Mouse (Mus musculus) intestine, postnatal 0 days (tissue): Measurements from ENCODE around the gene 9330182O14Rik. TPM values are rescaled to one million over a fixed set of nuclear protein-coding genes. Genes with fewer than 3 reads are reported as not detected.

Experiments
- ATAC-seq: fragments of 200-750 bp; cut with Nextera tagmentation; 2 replicates; pipeline ENCODE4 v1.8.0; 2017; ENCODE audit warnings: mild to moderate bottlenecking, moderate TSS enrichment, moderate library complexity
- H3K27ac ChIP-seq: fragments of 300-500 bp; sonication (generic); 2 replicates; pipeline ENCODE4 v1.5.1; 2014; ENCODE audit warnings: mild to moderate bottlenecking, low read depth, low read length, moderate library complexity
- H3K27me3 ChIP-seq: fragments of 300-500 bp; sonication (generic); replicated peaks from 2 replicates; pipeline ENCODE4 v1.6.1; 2014; ENCODE audit warnings: low read length, mixed read lengths; ENCODE audit not compliant: control insufficient read depth, insufficient read depth
- H3K36me3 ChIP-seq: fragments of 300-500 bp; sonication (generic); 2 replicates; pipeline ENCODE4 v1.6.1; 2014; ENCODE audit warnings: mild to moderate bottlenecking, moderate library complexity; ENCODE audit not compliant: control insufficient read depth, insufficient read depth
- H3K4me1 ChIP-seq: fragments of 300-500 bp; sonication (generic); replicated peaks from 2 replicates; pipeline ENCODE4 v1.6.1; 2014; ENCODE audit warnings: antibody characterized with exemption, low read length, mixed read lengths; ENCODE audit not compliant: control insufficient read depth, insufficient read depth
- H3K4me2 ChIP-seq: fragments of 300-500 bp; sonication (generic); replicated peaks from 2 replicates; pipeline ENCODE4 v1.6.1; 2014; ENCODE audit warnings: low read depth, mild to moderate bottlenecking, moderate library complexity
- H3K4me3 ChIP-seq: fragments of 300-500 bp; sonication (generic); 2 replicates; pipeline ENCODE4 v1.5.1; 2014; ENCODE audit warnings: low read depth, low read length
- H3K9ac ChIP-seq: fragments of 300-500 bp; sonication (generic); 2 replicates; pipeline ENCODE4 v1.6.1; 2014; ENCODE audit warnings: mild to moderate bottlenecking, low read depth, low read length
- H3K9me3 ChIP-seq: fragments of 300-500 bp; sonication (generic); 2 replicates; pipeline ENCODE4 v1.6.1; 2016; ENCODE audit warnings: mixed run types; ENCODE audit not compliant: control insufficient read depth
- CTCF ChIP-seq: sonication (generic); IDR thresholded peaks from 2 replicates; pipeline ENCODE4 v1.5.1; 2016; ENCODE audit warnings: low read depth, mild to moderate bottlenecking, control low read depth, antibody characterized with exemption, moderate library complexity
- WGBS: fragments of 180-500 bp; shearing (Covaris S2); extraction: QIAGEN DNeasy Blood & Tissue Kit; methylation state at CpG from one replicate; pipeline ENCODE4 v1.1.7; 2014; 5-methylcytosine and 5-hydroxymethylcytosine counted together
- polyA plus RNA-seq: library from polyadenylated mRNA; unstranded; fragments of >200 nt; fragmentation: Nextera tagmentation; extraction: Ambion mirVana; gene quantifications from 2 replicates; pipeline ENCODE4 v1.2.1, GENCODE M21; 2015

9330182O14Rik gene
- polyA plus RNA-seq, result not detected in 2 replicates

DNA sequence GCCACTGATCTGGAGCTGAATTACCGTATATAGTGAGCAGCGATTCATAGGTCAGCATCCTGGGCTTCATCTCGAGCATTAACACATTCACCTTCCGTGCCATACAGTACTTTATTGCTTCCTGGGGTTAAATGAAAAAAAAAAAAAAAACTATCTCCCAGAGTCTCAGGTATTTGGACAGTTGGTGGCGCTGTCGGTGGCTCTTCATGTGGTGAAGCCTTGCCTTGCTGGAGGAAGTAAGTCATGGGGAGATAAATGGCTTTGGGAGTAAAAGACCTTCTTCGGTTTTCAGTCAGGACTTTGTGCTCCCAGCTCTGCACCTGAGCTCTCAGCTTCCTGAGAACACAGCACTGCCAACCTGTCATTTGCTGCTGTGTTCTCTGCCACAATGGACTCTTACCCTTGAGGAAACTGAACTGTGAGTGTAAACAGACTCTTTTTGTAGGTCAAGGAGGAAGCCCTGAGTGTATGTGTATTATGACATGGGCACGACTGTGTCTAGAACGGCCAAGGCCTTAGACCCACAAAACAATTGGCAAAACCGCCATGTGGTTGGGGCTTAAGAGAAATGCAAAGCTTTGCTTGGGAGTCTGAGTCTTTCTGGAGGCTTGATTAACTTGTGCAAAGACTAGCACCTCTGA is at the start of gene 9330182O14Rik:
Gene 9330182O14Rik (plus strand): TSS at position 214 of the 641 bp plus-strand sequence.
- peak; percentile 41 for TF ChIP-seq CTCF
- H3K36me3 ChIP-seq, result no peaks in the 10 kb centered on the region
- no peak within 1 kb of the TSS for H3K4me2 ChIP-seq
- no peaks in the 10 kb centered on the region for H3K4me1 ChIP-seq
- no peak within 1 kb of the TSS for H3K4me3 ChIP-seq
- H3K27ac ChIP-seq, result no peak within 1 kb of the TSS
- H3K9ac ChIP-seq, result no peak within 1 kb of the TSS
- H3K27me3 ChIP-seq, result no peaks in the 10 kb centered on the region
- 40% methylated on average over 10 of the region's 10 CpGs for WGBS
- peak; percentile 43 for ATAC-seq
- H3K9me3 ChIP-seq, result no peaks in the 10 kb centered on the region

DNA sequence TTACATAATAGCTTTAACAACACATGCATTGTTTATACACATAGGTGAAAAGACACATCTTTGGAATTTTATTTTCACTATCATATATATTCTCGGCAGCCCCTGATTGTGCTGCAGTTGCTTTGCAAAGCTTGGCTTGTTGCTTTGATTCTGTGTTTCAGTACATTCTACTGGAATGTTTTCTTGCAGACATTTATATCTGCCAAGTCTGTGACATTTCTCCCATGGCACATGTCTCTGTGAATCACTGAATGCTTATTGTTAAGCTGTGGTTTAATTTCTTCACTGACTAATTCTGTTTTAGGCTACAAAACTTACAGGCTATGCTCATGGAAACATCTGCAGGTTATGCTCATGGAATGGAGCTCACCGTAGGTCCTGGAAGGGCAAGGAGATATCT is 30.9 kb upstream of the 9330182O14Rik start:
- Histone ChIP-seq H3K27ac (no peak overlapping the region), H3K36me3 (no peaks in the 10 kb centered on the region), H3K9ac (no peak overlapping the region), H3K4me3 (no peak overlapping the region), H3K4me1 (no peaks in the 10 kb centered on the region), H3K27me3 (no peaks in the 10 kb centered on the region), H3K9me3 (no peaks in the 10 kb centered on the region), H3K4me2 (no peak overlapping the region)
- 79% methylated on average over 2 of the region's 2 CpGs for WGBS
- no peak for ATAC-seq
- no peak for TF ChIP-seq CTCF

DNA sequence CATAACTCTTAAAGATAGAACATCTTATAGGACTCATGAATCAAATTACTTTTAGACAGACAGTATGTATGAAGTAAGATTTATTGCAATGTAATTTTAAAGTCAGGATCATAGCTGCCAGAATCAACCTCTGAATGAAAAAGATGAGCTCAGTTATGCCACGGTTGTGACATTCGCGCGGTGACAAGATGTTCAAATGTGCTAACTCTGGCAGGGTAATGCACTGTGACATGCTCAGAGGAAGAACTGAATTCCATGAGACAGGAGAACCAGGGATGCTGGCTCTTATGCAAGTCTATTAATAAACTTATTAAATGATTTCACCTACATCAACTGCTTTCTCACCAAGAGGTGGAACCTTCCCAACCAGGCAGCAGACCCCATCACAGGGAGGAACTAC is 28.5 kb upstream of the 9330182O14Rik start:
- Histone ChIP-seq H3K27me3 (no peaks in the 10 kb centered on the region), H3K4me1 (no peaks in the 10 kb centered on the region), H3K9ac (no peak overlapping the region), H3K4me2 (no peak overlapping the region), H3K36me3 (no peaks in the 10 kb centered on the region), H3K9me3 (no peaks in the 10 kb centered on the region), H3K4me3 (no peak overlapping the region), H3K27ac (no peak overlapping the region)
- TF ChIP-seq CTCF, result no peak
- no peak for ATAC-seq
- 90% methylated on average over 4 of the region's 4 CpGs for WGBS

- Histone ChIP-seq H3K4me2 (no peak overlapping the region), H3K27me3 (no peaks in the 10 kb centered on the region), H3K9me3 (no peaks in the 10 kb centered on the region), H3K4me3 (no peak overlapping the region), H3K4me1 (no peaks in the 10 kb centered on the region), H3K9ac (no peak overlapping the region), H3K36me3 (no peaks in the 10 kb centered on the region), H3K27ac (no peak overlapping the region)
- no peak for ATAC-seq
- WGBS, result 51% methylated on average over 16 of the region's 18 CpGs
- TF ChIP-seq CTCF, result no peak
Observed at GRCm38 (mm10) chr15:40113888-40114576, 20.1 kb upstream of the 9330182O14Rik start.

- TF ChIP-seq CTCF, result no peak
- Histone ChIP-seq H3K9ac (no peak overlapping the region), H3K9me3 (no peaks in the 10 kb centered on the region), H3K4me1 (no peaks in the 10 kb centered on the region), H3K4me3 (no peak overlapping the region), H3K27ac (no peak overlapping the region), H3K4me2 (no peak overlapping the region), H3K36me3 (no peaks in the 10 kb centered on the region), H3K27me3 (no peaks in the 10 kb centered on the region)
- ATAC-seq, result no peak
- WGBS, result 37% methylated on average over 22 of the region's 22 CpGs
Observed at GRCm38 (mm10) chr15:40114600-40115271, 19.4 kb upstream of the 9330182O14Rik start.

- Histone ChIP-seq H3K36me3 (no peaks in the 10 kb centered on the region), H3K9ac (no peak overlapping the region), H3K4me1 (no peaks in the 10 kb centered on the region), H3K4me2 (no peak overlapping the region), H3K27me3 (no peaks in the 10 kb centered on the region), H3K9me3 (no peaks in the 10 kb centered on the region), H3K4me3 (no peak overlapping the region), H3K27ac (no peak overlapping the region)
- 82% methylated on average over 3 of the region's 3 CpGs for WGBS
- ATAC-seq, result no peak
- no peak for TF ChIP-seq CTCF
Observed at GRCm38 (mm10) chr15:40116396-40116795, 17.8 kb upstream of the 9330182O14Rik start.
